Mouse (Mus musculus): ENCODE data around the gene A630023A22Rik. TPM values are rescaled to one million over a fixed set of nuclear protein-coding genes. Genes with fewer than 3 reads are reported as not detected.

The A630023A22Rik gene
- polyA plus RNA-seq, 1 experiment from 2014 or later, result not detected

DNA sequence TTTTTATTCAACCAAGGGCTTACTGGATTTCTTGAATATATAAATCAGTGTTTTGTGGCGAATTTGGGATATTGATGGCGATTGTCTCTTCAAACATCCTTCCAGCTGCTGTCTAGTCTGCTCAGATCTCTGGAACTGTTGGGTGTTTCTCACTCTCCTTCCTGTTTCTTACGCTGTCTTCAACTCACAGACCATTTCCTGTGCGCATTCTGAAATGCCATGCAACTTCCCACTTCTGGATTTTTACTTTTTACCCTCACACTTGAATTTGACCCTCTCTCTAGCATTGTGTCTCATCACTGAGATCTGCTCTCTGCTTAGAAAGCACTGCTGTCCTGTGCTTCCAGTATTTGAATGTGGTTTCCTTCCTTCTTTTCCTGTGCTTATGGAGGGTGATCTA, 5.0 kb upstream of the A630023A22Rik start:
- Histone ChIP-seq H3K9me3 (no peaks in the 10 kb centered on the region), H3K4me1 (replicated peaks) (0 out of 2 replicates have a peak, but pooled peaks cover 4% of the 10 kb centered on the region), H3K4me3 (no peak overlapping the region), H3K27me3 (ENCODE audit: insufficient read depth, poor library complexity, severe bottlenecking) (no peaks in the 10 kb centered on the region), H3K36me3 (no peaks in the 10 kb centered on the region), H3K27ac (no peak overlapping the region)
- WGBS, result 85% methylated on average over 4 of the region's 4 CpGs
- no peak for DNase-seq (ENCODE audit: low spot score)

- 62% methylated on average over 12 of the region's 12 CpGs for WGBS
- no peak overlapping the region for H3K27ac ChIP-seq
- peak; percentile 45 for DNase-seq (ENCODE audit: low spot score)
Observed at GRCm38 (mm10) chr14:34106389-34107062, 4.0 kb upstream of the A630023A22Rik start.

GRCm38 (mm10) chr14:34104892-34105291, 2.3 kb upstream of the A630023A22Rik start:
- peak; percentile 73 for DNase-seq (ENCODE audit: low spot score)
- Histone ChIP-seq H3K27ac (peak overlapping the region; percentile 13; the same call in 1 of the 2 replicates), H3K27me3 (ENCODE audit: insufficient read depth, poor library complexity, severe bottlenecking) (no peaks in the 10 kb centered on the region), H3K9me3 (no peaks in the 10 kb centered on the region), H3K4me1 (replicated peaks) (0 out of 2 replicates have a peak, but pooled peaks cover 4% of the 10 kb centered on the region), H3K36me3 (no peaks in the 10 kb centered on the region), H3K4me3 (no peak overlapping the region)
- 24% methylated on average over 8 of the region's 8 CpGs for WGBS

More at GRCm38 (mm10) chr14:34106389-34107062, 4.0 kb upstream of the A630023A22Rik start:
- no peaks in the 10 kb centered on the region for H3K9me3 ChIP-seq
- H3K27me3 ChIP-seq (ENCODE audit: insufficient read depth, poor library complexity, severe bottlenecking), result no peaks in the 10 kb centered on the region
- no peaks in the 10 kb centered on the region for H3K36me3 ChIP-seq
- H3K4me1 ChIP-seq (replicated peaks), result 0 out of 2 replicates have a peak, but pooled peaks cover 4% of the 10 kb centered on the region
- H3K4me3 ChIP-seq, result no peak overlapping the region

- no peak overlapping the region for H3K4me3 ChIP-seq
- 77% methylated on average over 3 of the region's 3 CpGs for WGBS
- DNase-seq (ENCODE audit: low spot score), result no peak
- H3K36me3 ChIP-seq, result no peaks in the 10 kb centered on the region
- H3K27me3 ChIP-seq (ENCODE audit: insufficient read depth, poor library complexity, severe bottlenecking), result no peaks in the 10 kb centered on the region
- no peaks in the 10 kb centered on the region for H3K9me3 ChIP-seq
- H3K27ac ChIP-seq, result no peak overlapping the region
- 0 out of 2 replicates have a peak, but pooled peaks cover 4% of the 10 kb centered on the region for H3K4me1 ChIP-seq (replicated peaks)
Observed at GRCm38 (mm10) chr14:34103855-34104254, 1.3 kb upstream of the A630023A22Rik start.

DNA sequence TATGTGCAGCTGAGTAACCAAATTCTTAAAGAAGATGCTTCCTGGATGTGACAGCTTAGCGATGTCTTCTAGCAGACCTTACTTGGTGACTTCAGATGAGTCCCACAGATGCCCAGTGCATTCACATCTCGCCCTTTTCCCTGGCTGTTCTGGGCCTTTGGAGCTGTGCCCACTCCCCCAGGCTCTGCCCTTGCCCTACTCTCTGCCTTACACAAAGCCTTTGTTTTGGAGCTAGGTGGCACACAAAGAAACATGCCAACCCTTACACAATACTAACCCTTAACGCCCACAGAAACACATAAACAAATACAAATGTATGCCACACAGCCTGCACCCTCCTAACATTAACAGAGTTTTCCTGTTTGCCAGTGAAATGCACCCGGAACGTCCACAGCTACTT, 6.4 kb downstream of the A630023A22Rik start:
- H3K36me3 ChIP-seq, result no peaks in the 10 kb centered on the region
- no peak overlapping the region for H3K4me3 ChIP-seq
- WGBS, result 85% methylated on average over 5 of the region's 5 CpGs
- H3K27me3 ChIP-seq (ENCODE audit: insufficient read depth, poor library complexity, severe bottlenecking), result no peaks in the 10 kb centered on the region
- DNase-seq (ENCODE audit: low spot score), result no peak
- no peaks in the 10 kb centered on the region for H3K9me3 ChIP-seq
- H3K27ac ChIP-seq, result no peak overlapping the region
- no peaks in the 10 kb centered on the region for H3K4me1 ChIP-seq (replicated peaks)

DNA sequence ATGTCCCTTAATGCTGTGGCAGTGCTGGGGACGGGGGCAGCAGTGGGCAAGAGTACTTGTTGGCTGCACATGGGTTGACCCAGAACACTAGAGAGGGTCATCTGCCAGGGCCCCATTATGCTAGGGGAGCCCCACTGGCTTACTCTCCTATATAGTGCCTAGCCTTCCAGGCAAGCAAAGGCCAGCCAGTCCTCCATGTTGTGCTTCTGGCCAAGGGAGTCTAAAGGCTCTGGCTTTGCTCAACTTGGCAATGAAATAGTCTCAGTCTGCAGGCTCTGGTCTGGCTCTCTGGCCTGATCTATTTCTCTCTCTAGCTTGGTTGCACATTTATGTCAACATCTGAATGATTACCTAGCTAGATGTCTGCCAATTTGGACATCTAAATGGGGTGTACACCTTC, 9.7 kb downstream of the A630023A22Rik start:
- no peak for DNase-seq (ENCODE audit: low spot score)
- no peaks in the 10 kb centered on the region for H3K27me3 ChIP-seq (ENCODE audit: insufficient read depth, poor library complexity, severe bottlenecking)
- 71% methylated on average over 1 of the region's 1 CpGs for WGBS
- H3K9me3 ChIP-seq, result no peaks in the 10 kb centered on the region
- no peak overlapping the region for H3K27ac ChIP-seq
- H3K4me1 ChIP-seq (replicated peaks), result no peaks in the 10 kb centered on the region
- no peaks in the 10 kb centered on the region for H3K36me3 ChIP-seq
- H3K4me3 ChIP-seq, result no peak overlapping the region

DNA sequence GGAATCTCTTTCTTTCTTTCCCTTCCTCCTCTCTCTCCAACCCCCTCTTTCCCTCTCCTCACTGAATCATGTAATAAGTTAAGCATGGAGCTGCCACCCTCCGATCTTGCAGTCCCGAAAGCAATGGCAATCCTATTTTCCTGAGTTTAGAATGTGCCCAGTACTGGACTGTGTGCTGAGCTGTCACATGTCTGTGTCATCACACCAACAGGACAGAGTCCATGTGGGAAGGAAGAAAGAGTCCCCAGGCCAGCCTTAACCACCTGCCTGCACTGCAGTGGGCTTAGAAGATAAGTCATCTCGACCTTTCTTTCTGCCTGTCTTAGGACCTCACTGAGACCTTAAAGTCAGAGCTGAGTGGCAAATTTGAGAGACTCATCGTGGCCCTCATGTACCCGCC, 11.1 kb downstream of the A630023A22Rik start:
- no peak for DNase-seq (ENCODE audit: low spot score)

GRCm38 (mm10) chr14:34089796-34090195, 12.8 kb downstream of the A630023A22Rik start:
- Histone ChIP-seq H3K36me3 (no peaks in the 10 kb centered on the region), H3K9me3 (no peaks in the 10 kb centered on the region), H3K4me1 (replicated peaks) (peaks cover 4% of the 10 kb centered on the region), H3K27me3 (ENCODE audit: insufficient read depth, poor library complexity, severe bottlenecking) (no peaks in the 10 kb centered on the region), H3K27ac (no peak overlapping the region), H3K4me3 (no peak overlapping the region)
- 88% methylated on average over 8 of the region's 8 CpGs for WGBS
- no peak for DNase-seq (ENCODE audit: low spot score)

More for the DNA sequence above, 11.1 kb downstream of the A630023A22Rik start:
- Histone ChIP-seq H3K27me3 (ENCODE audit: insufficient read depth, poor library complexity, severe bottlenecking) (no peaks in the 10 kb centered on the region), H3K9me3 (no peaks in the 10 kb centered on the region), H3K4me3 (no peak overlapping the region), H3K27ac (no peak overlapping the region), H3K36me3 (no peaks in the 10 kb centered on the region), H3K4me1 (replicated peaks) (no peaks in the 10 kb centered on the region)
- 87% methylated on average over 5 of the region's 5 CpGs for WGBS

- DNase-seq (ENCODE audit: low spot score), result no peak
- Histone ChIP-seq H3K4me3 (no peak overlapping the region), H3K4me1 (replicated peaks) (peaks cover 4% of the 10 kb centered on the region), H3K36me3 (no peaks in the 10 kb centered on the region), H3K9me3 (no peaks in the 10 kb centered on the region), H3K27me3 (ENCODE audit: insufficient read depth, poor library complexity, severe bottlenecking) (no peaks in the 10 kb centered on the region), H3K27ac (no peak overlapping the region)
- WGBS, result 84% methylated on average over 2 of the region's 2 CpGs
Observed at GRCm38 (mm10) chr14:34087856-34088398, 14.6 kb downstream of the A630023A22Rik start.

GRCm38 (mm10) chr14:34086806-34087205, 15.7 kb downstream of the A630023A22Rik start:
- H3K27me3 ChIP-seq (ENCODE audit: insufficient read depth, poor library complexity, severe bottlenecking), result no peaks in the 10 kb centered on the region
- H3K4me1 ChIP-seq (replicated peaks), result peaks cover 4% of the 10 kb centered on the region
- no peak overlapping the region for H3K27ac ChIP-seq
- WGBS, result 74% methylated on average over 4 of the region's 4 CpGs
- DNase-seq (ENCODE audit: low spot score), result no peak
- H3K9me3 ChIP-seq, result no peaks in the 10 kb centered on the region
- H3K4me3 ChIP-seq, result no peak overlapping the region
- no peaks in the 10 kb centered on the region for H3K36me3 ChIP-seq

DNA sequence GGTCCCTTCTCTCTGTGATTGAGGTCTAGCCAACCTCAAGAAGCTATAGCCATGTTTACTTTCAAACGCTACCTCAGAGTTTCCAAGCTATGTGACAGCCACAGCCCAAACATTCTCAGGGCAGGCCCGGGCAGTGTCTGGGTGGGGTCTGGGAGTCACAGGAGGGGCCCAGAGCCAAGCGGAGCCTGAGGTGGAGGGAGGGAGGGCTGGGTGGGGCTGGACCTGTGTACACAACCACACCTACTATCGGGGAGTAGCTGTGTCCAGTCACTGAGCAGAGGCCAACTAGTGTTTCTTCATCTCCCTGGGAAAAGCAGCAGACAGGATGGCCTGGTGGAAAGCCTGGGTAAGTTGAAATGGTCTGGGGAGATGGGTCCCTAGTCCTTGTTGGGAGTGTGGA, 16.8 kb downstream of the A630023A22Rik start, which contains the start of gene Anxa8:
Gene Anxa8, plus strand, starts transcription at position 251 of the 400 bp plus-strand sequence.
- WGBS, result 65% methylated on average over 4 of the region's 4 CpGs
- 0 out of 2 replicates have a peak, but pooled peaks cover 5% of the 10 kb centered on the region for H3K27me3 ChIP-seq (ENCODE audit: insufficient read depth, poor library complexity, severe bottlenecking)
- no peak within 1 kb of the TSS for H3K27ac ChIP-seq
- no peaks in the 10 kb centered on the region for H3K9me3 ChIP-seq
- H3K4me1 ChIP-seq (replicated peaks), result peaks cover 4% of the 10 kb centered on the region
- no peaks in the 10 kb centered on the region for H3K36me3 ChIP-seq
- H3K4me3 ChIP-seq, result no peak within 1 kb of the TSS
- DNase-seq (ENCODE audit: low spot score), result no peak

DNA sequence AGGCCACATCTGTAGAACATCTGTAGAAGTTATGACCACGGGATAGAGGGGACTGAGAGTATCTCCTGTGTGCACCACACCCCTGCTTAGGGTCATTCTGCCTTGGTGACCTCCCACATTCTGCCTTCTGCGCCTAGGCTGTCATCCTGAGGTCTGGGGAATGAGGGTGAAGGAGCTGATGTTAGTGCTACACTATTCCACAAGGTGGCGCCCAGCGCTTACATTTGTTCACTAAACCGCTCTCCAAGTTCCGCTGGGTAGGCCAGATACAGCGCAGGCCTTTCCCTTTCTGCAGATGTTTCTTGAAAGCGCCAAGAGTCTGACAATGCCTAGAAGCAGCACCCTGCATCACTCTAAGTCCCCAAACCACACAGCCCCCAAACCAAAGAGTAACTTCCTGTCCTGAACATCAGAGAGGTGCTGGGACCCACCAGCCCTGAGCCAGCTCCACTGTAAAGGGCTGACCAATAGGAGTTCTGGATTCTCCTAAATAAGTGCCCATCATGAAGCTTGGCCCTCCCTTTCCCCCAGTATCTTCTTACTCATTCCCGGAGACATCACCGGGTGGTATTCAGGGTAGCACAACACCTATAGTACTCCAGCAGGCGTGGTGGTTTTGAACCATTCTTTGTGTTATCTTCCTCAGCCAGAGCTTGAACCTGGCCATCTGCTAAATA, 22.1 kb downstream of the A630023A22Rik start:
- H3K9me3 ChIP-seq, result no peaks in the 10 kb centered on the region
- no peaks in the 10 kb centered on the region for H3K36me3 ChIP-seq
- peaks cover 4% of the 10 kb centered on the region for H3K4me1 ChIP-seq (replicated peaks)
- no peak overlapping the region for H3K4me3 ChIP-seq
- peak; percentile 81 for DNase-seq (ENCODE audit: low spot score)
- 0 out of 2 replicates have a peak, but pooled peaks cover 7% of the 10 kb centered on the region for H3K27me3 ChIP-seq (ENCODE audit: insufficient read depth, poor library complexity, severe bottlenecking)
- WGBS, result 9% methylated on average over 11 of the region's 11 CpGs
- H3K27ac ChIP-seq, result no peak overlapping the region

GRCm38 (mm10) chr14:34078293-34078692, 24.3 kb downstream of the A630023A22Rik start:
- H3K4me1 ChIP-seq (replicated peaks), result peaks cover 3% of the 10 kb centered on the region; the same call in 1 of the 2 replicates
- 77% methylated on average over 4 of the region's 4 CpGs for WGBS
- DNase-seq (ENCODE audit: low spot score), result no peak
- H3K27ac ChIP-seq, result no peak overlapping the region
- 0 out of 2 replicates have a peak, but pooled peaks cover 7% of the 10 kb centered on the region for H3K27me3 ChIP-seq (ENCODE audit: insufficient read depth, poor library complexity, severe bottlenecking)
- no peak overlapping the region for H3K4me3 ChIP-seq
- H3K36me3 ChIP-seq, result no peaks in the 10 kb centered on the region
- H3K9me3 ChIP-seq, result no peaks in the 10 kb centered on the region

Measured in hindbrain, embryonic 10.5 days (tissue).